Mouse (Mus musculus): ENCODE measurements around the gene Mki67. TPM values are rescaled to one million over a fixed set of nuclear protein-coding genes. Genes with fewer than 3 reads are reported as not detected.

Gene Mki67
- polyA plus RNA-seq, 1 experiment: 2.9 TPM

GRCm38 (mm10) chr7:135746528-135746927, 30.4 kb upstream of the Mki67 start:
- TF ChIP-seq POLR2A (IDR thresholded peaks at IDR 0.05; ENCODE audit: control insufficient read depth, low read depth, low read length) (no peak), CTCF (IDR thresholded peaks at IDR 0.05; ENCODE audit: control insufficient read depth, insufficient read depth, insufficient replicate concordance, low read depth, low read length) (no peak)
- no peaks in the 10 kb centered on the region for H3K27me3 ChIP-seq (ENCODE audit: control insufficient read depth, insufficient read depth, low read length)
- H3K36me3 ChIP-seq (ENCODE audit: control insufficient read depth, insufficient read depth, low read length): no peaks in the 10 kb centered on the region
- H3K4me3 ChIP-seq (ENCODE audit: control insufficient read depth, low read depth, low read length): no peak overlapping the region
- no peak overlapping the region for H3K27ac ChIP-seq (ENCODE audit: control insufficient read depth, insufficient read depth, low read depth, low read length)
- no peaks in the 10 kb centered on the region for H3K4me1 ChIP-seq (ENCODE audit: control insufficient read depth, insufficient read depth, low read length)

GRCm38 (mm10) chr7:135745091-135745490, 28.9 kb upstream of the Mki67 start:
- Histone ChIP-seq H3K27me3 (ENCODE audit: control insufficient read depth, insufficient read depth, low read length) (no peaks in the 10 kb centered on the region), H3K36me3 (ENCODE audit: control insufficient read depth, insufficient read depth, low read length) (no peaks in the 10 kb centered on the region), H3K27ac (ENCODE audit: control insufficient read depth, insufficient read depth, low read depth, low read length) (no peak overlapping the region), H3K4me1 (ENCODE audit: control insufficient read depth, insufficient read depth, low read length) (no peaks in the 10 kb centered on the region), H3K4me3 (ENCODE audit: control insufficient read depth, low read depth, low read length) (no peak overlapping the region)
- TF ChIP-seq CTCF (IDR thresholded peaks at IDR 0.05; ENCODE audit: control insufficient read depth, insufficient read depth, insufficient replicate concordance, low read depth, low read length) (no peak), POLR2A (IDR thresholded peaks at IDR 0.05; ENCODE audit: control insufficient read depth, low read depth, low read length) (no peak)

GRCm38 (mm10) chr7:135740453-135740852, 24.3 kb upstream of the Mki67 start:
- Histone ChIP-seq H3K4me1 (ENCODE audit: control insufficient read depth, insufficient read depth, low read length) (no peaks in the 10 kb centered on the region), H3K27me3 (ENCODE audit: control insufficient read depth, insufficient read depth, low read length) (no peaks in the 10 kb centered on the region), H3K4me3 (ENCODE audit: control insufficient read depth, low read depth, low read length) (no peak overlapping the region), H3K27ac (ENCODE audit: control insufficient read depth, insufficient read depth, low read depth, low read length) (no peak overlapping the region), H3K36me3 (ENCODE audit: control insufficient read depth, insufficient read depth, low read length) (no peaks in the 10 kb centered on the region)
- no peak for TF ChIP-seq POLR2A (IDR thresholded peaks at IDR 0.05; ENCODE audit: control insufficient read depth, low read depth, low read length)
- TF ChIP-seq CTCF (IDR thresholded peaks at IDR 0.05; ENCODE audit: control insufficient read depth, insufficient read depth, insufficient replicate concordance, low read depth, low read length): no peak

- TF ChIP-seq POLR2A (IDR thresholded peaks at IDR 0.05; ENCODE audit: control insufficient read depth, low read depth, low read length) (no peak), CTCF (IDR thresholded peaks at IDR 0.05; ENCODE audit: control insufficient read depth, insufficient read depth, insufficient replicate concordance, low read depth, low read length) (no peak)
- no peaks in the 10 kb centered on the region for H3K27me3 ChIP-seq (ENCODE audit: control insufficient read depth, insufficient read depth, low read length)
- no peaks in the 10 kb centered on the region for H3K36me3 ChIP-seq (ENCODE audit: control insufficient read depth, insufficient read depth, low read length)
- H3K4me3 ChIP-seq (ENCODE audit: control insufficient read depth, low read depth, low read length): no peak overlapping the region
- no peaks in the 10 kb centered on the region for H3K4me1 ChIP-seq (ENCODE audit: control insufficient read depth, insufficient read depth, low read length)
- no peak overlapping the region for H3K27ac ChIP-seq (ENCODE audit: control insufficient read depth, insufficient read depth, low read depth, low read length)
Observed at GRCm38 (mm10) chr7:135736581-135736886, 20.4 kb upstream of the Mki67 start.

GRCm38 (mm10) chr7:135735691-135736580, 19.8 kb upstream of the Mki67 start:
- no peaks in the 10 kb centered on the region for H3K36me3 ChIP-seq (ENCODE audit: control insufficient read depth, insufficient read depth, low read length)
- H3K27ac ChIP-seq (ENCODE audit: control insufficient read depth, insufficient read depth, low read depth, low read length): no peak overlapping the region
- peak; percentile 99 for TF ChIP-seq CTCF (IDR thresholded peaks at IDR 0.05; ENCODE audit: control insufficient read depth, insufficient read depth, insufficient replicate concordance, low read depth, low read length)
- no peak for TF ChIP-seq POLR2A (IDR thresholded peaks at IDR 0.05; ENCODE audit: control insufficient read depth, low read depth, low read length)
- H3K27me3 ChIP-seq (ENCODE audit: control insufficient read depth, insufficient read depth, low read length): no peaks in the 10 kb centered on the region
- H3K4me3 ChIP-seq (ENCODE audit: control insufficient read depth, low read depth, low read length): peak overlapping the region; percentile 26
- no peaks in the 10 kb centered on the region for H3K4me1 ChIP-seq (ENCODE audit: control insufficient read depth, insufficient read depth, low read length)

- Histone ChIP-seq H3K4me1 (ENCODE audit: control insufficient read depth, insufficient read depth, low read length) (no peaks in the 10 kb centered on the region), H3K27ac (ENCODE audit: control insufficient read depth, insufficient read depth, low read depth, low read length) (no peak overlapping the region)
Observed at GRCm38 (mm10) chr7:135734911-135735646, 18.9 kb upstream of the Mki67 start.

GRCm38 (mm10) chr7:135734379-135734778, 18.2 kb upstream of the Mki67 start:
- Histone ChIP-seq H3K4me1 (ENCODE audit: control insufficient read depth, insufficient read depth, low read length) (no peaks in the 10 kb centered on the region), H3K36me3 (ENCODE audit: control insufficient read depth, insufficient read depth, low read length) (no peaks in the 10 kb centered on the region), H3K27me3 (ENCODE audit: control insufficient read depth, insufficient read depth, low read length) (no peaks in the 10 kb centered on the region), H3K4me3 (ENCODE audit: control insufficient read depth, low read depth, low read length) (no peak overlapping the region), H3K27ac (ENCODE audit: control insufficient read depth, insufficient read depth, low read depth, low read length) (no peak overlapping the region)
- TF ChIP-seq POLR2A (IDR thresholded peaks at IDR 0.05; ENCODE audit: control insufficient read depth, low read depth, low read length): no peak
- no peak for TF ChIP-seq CTCF (IDR thresholded peaks at IDR 0.05; ENCODE audit: control insufficient read depth, insufficient read depth, insufficient replicate concordance, low read depth, low read length)

More at GRCm38 (mm10) chr7:135734911-135735646, 18.9 kb upstream of the Mki67 start:
- Histone ChIP-seq H3K36me3 (ENCODE audit: control insufficient read depth, insufficient read depth, low read length) (no peaks in the 10 kb centered on the region), H3K27me3 (ENCODE audit: control insufficient read depth, insufficient read depth, low read length) (no peaks in the 10 kb centered on the region), H3K4me3 (ENCODE audit: control insufficient read depth, low read depth, low read length) (no peak overlapping the region)
- TF ChIP-seq CTCF (IDR thresholded peaks at IDR 0.05; ENCODE audit: control insufficient read depth, insufficient read depth, insufficient replicate concordance, low read depth, low read length) (no peak), POLR2A (IDR thresholded peaks at IDR 0.05; ENCODE audit: control insufficient read depth, low read depth, low read length) (no peak)

Data from testis, adult 2 months (tissue).